Mouse (Mus musculus) bone marrow, adult 2 months (tissue): Measurements from ENCODE around the gene Parp6. TPM values are rescaled to one million over a fixed set of nuclear protein-coding genes. Genes with fewer than 3 reads are reported as not detected.

Experiments
- H3K27ac ChIP-seq: fragments of 200-500 bp; 2 replicates; pipeline ENCODE4 v1.5.1; 2012; ENCODE audit warnings: low read depth, mild to moderate bottlenecking, control low read depth, inconsistent platforms, low read length; ENCODE audit not compliant: control insufficient read depth, poor library complexity, insufficient read depth
- H3K4me1 ChIP-seq: fragments of 200-500 bp; 2 replicates; pipeline ENCODE4 v1.6.1; 2011; ENCODE audit warnings: low read length; ENCODE audit not compliant: control insufficient read depth, insufficient read depth
- H3K4me3 ChIP-seq: fragments of 200-500 bp; replicated peaks from 2 replicates; pipeline ENCODE3; 2011; ENCODE audit warnings: mild to moderate bottlenecking, low read depth, low read length, control low read depth; ENCODE audit not compliant: control insufficient read depth
- CTCF ChIP-seq: fragments of 200-500 bp; IDR thresholded peaks from 2 replicates; pipeline ENCODE4 v1.5.1; 2011; ENCODE audit warnings: low read length, control low read depth; ENCODE audit not compliant: control insufficient read depth, insufficient read depth
- POLR2A ChIP-seq: fragments of 200-500 bp; IDR thresholded peaks from 2 replicates; pipeline ENCODE4 v1.6.1; 2011; ENCODE audit warnings: low read depth, mild to moderate bottlenecking, control low read depth, low read length, borderline replicate concordance; ENCODE audit not compliant: control insufficient read depth
- WGBS: fragments of 180-500 bp; shearing (Covaris S2); methylation state at CpG from one replicate; pipeline ENCODE4 v1.1.7; 2018; 5-methylcytosine and 5-hydroxymethylcytosine counted together
- polyA plus RNA-seq: library from polyadenylated mRNA; stranded (reverse); fragments of >200 nt; gene quantifications from 2 replicates; pipeline ENCODE4 v1.2.4, GENCODE M21; 2011; ENCODE audit warnings: low replicate concordance; ENCODE audit not compliant: missing spikeins, insufficient read depth, insufficient read length

Gene Parp6
- polyA plus RNA-seq, 1 experiment: 41.4 TPM

GRCm38 (mm10) chr9:59589703-59590439, 27.2 kb upstream of the Parp6 start:
- H3K27ac ChIP-seq: no peak overlapping the region
- TF ChIP-seq CTCF (no peak), POLR2A (no peak)
- H3K4me3 ChIP-seq: no peak overlapping the region
- H3K4me1 ChIP-seq: no peaks in the 10 kb centered on the region
- 39% methylated on average over 10 of the region's 10 CpGs for WGBS

GRCm38 (mm10) chr9:59601661-59602060, 15.4 kb upstream of the Parp6 start:
- Histone ChIP-seq H3K4me3 (no peak overlapping the region), H3K4me1 (no peaks in the 10 kb centered on the region), H3K27ac (no peak overlapping the region)
- TF ChIP-seq CTCF (no peak), POLR2A (no peak)
- 69% methylated on average over 8 of the region's 8 CpGs for WGBS

- Histone ChIP-seq H3K4me1 (no peaks in the 10 kb centered on the region), H3K4me3 (no peak overlapping the region), H3K27ac (no peak overlapping the region)
- no peak for TF ChIP-seq POLR2A
- no peak for TF ChIP-seq CTCF
- WGBS: 59% methylated on average over 6 of the region's 6 CpGs
Measured at GRCm38 (mm10) chr9:59605967-59606366, 11.1 kb upstream of the Parp6 start.

GRCm38 (mm10) chr9:59610950-59611349, 6.1 kb upstream of the Parp6 start:
- TF ChIP-seq CTCF: no peak
- no peak for TF ChIP-seq POLR2A
- H3K4me1 ChIP-seq: no peaks in the 10 kb centered on the region
- 78% methylated on average over 2 of the region's 2 CpGs for WGBS

GRCm38 (mm10) chr9:59615797-59616196, 1.3 kb upstream of the Parp6 start:
- TF ChIP-seq POLR2A: no peak
- TF ChIP-seq CTCF: no peak
- no peak overlapping the region for H3K4me3 ChIP-seq
- no peak overlapping the region for H3K27ac ChIP-seq
- WGBS: 80% methylated on average over 2 of the region's 2 CpGs
- H3K4me1 ChIP-seq: no peaks in the 10 kb centered on the region

More at GRCm38 (mm10) chr9:59610950-59611349, 6.1 kb upstream of the Parp6 start:
- Histone ChIP-seq H3K4me3 (no peak overlapping the region), H3K27ac (no peak overlapping the region)

GRCm38 (mm10) chr9:59617307-59617973, 356 bp downstream of the Parp6 start:
- peak overlapping the region; percentile 75 for H3K4me3 ChIP-seq
- H3K4me1 ChIP-seq: no peaks in the 10 kb centered on the region
- WGBS: 1% methylated on average over 56 of the region's 58 CpGs
- H3K27ac ChIP-seq: peak overlapping the region; percentile 74
- TF ChIP-seq POLR2A: no peak
- no peak for TF ChIP-seq CTCF

GRCm38 (mm10) chr9:59638372-59638771, 21.3 kb downstream of the Parp6 start:
- H3K4me3 ChIP-seq: no peak overlapping the region
- H3K27ac ChIP-seq: no peak overlapping the region
- no peak for TF ChIP-seq POLR2A
- TF ChIP-seq CTCF: no peak
- 47% methylated on average over 1 of the region's 1 CpGs for WGBS
- H3K4me1 ChIP-seq: no peaks in the 10 kb centered on the region

- WGBS: 86% methylated on average over 4 of the region's 4 CpGs
- no peak for TF ChIP-seq POLR2A
- no peak for TF ChIP-seq CTCF
- Histone ChIP-seq H3K4me1 (no peaks in the 10 kb centered on the region), H3K4me3 (no peak overlapping the region), H3K27ac (no peak overlapping the region)
Measured at GRCm38 (mm10) chr9:59639936-59640335, 22.9 kb downstream of the Parp6 start.
